Mouse (Mus musculus) CH12.LX (cell line): ENCODE measurements around the gene Rps6ka1. TPM values are rescaled to one million over a fixed set of nuclear protein-coding genes. Genes with fewer than 3 reads are reported as not detected.
"Not testable (repeated sequence)": the region's sequence is repeated elsewhere in the genome, so short reads cannot be mapped to it uniquely, and the experiment has no call there.

Experiments used
- DNase-seq: peaks from one replicate; pipeline ENCODE4 v3.0.0-alpha.2; 2013; ENCODE audit errors: extremely low read depth
- H3K27ac ChIP-seq: 2 replicates; pipeline ENCODE4 v1.5.1; 2012; ENCODE audit warnings: low read depth, mild to moderate bottlenecking, control low read depth, moderate library complexity; ENCODE audit not compliant: insufficient read depth
- H3K27me3 ChIP-seq: replicated peaks from 2 replicates; pipeline ENCODE3; 2012; ENCODE audit warnings: inconsistent platforms
- H3K36me3 ChIP-seq, 2 experiments: replicated peaks in 1 of 2; 2 replicates each; pipeline versions ENCODE3 to v1.6.1; 2012; ENCODE audit warnings: inconsistent platforms in 1 of 2, low read length in 1 of 2, mild to moderate bottlenecking in 1 of 2, mixed read lengths in 1 of 2, moderate library complexity in 1 of 2; ENCODE audit not compliant: control insufficient read depth in 1 of 2, insufficient read depth in 1 of 2
- H3K4me1 ChIP-seq, 2 experiments: 2 replicates each; pipeline ENCODE4 v1.6.1; 2012; ENCODE audit warnings: inconsistent platforms in 1 of 2, moderate library complexity in 1 of 2; ENCODE audit not compliant: insufficient read depth in 2 of 2, control insufficient read depth in 1 of 2
- H3K4me2 ChIP-seq: 2 replicates; pipeline ENCODE4 v1.6.1; 2012; ENCODE audit warnings: low read depth, mild to moderate bottlenecking, control low read depth; ENCODE audit not compliant: poor library complexity, insufficient read depth, severe bottlenecking
- H3K4me3 ChIP-seq, 3 experiments: fragments of 150-350 bp in 1 of 3; sonication (generic) in 1 of 3; replicated peaks in 1 of 3; 2 replicates each; pipeline versions ENCODE3 to v1.5.1; 2011 to 2012; ENCODE audit warnings: low read depth in 2 of 3, low read length in 2 of 3, mild to moderate bottlenecking in 2 of 3, moderate library complexity in 2 of 3, control low read depth in 1 of 3, improper control_type of control experiment in 1 of 3, inconsistent platforms in 1 of 3, mixed read lengths in 1 of 3; ENCODE audit not compliant: poor library complexity in 1 of 3
- H3K79me2 ChIP-seq: replicated peaks from 2 replicates; pipeline ENCODE4 v1.6.1; 2012; ENCODE audit warnings: mild to moderate bottlenecking, moderate library complexity; ENCODE audit not compliant: control insufficient read depth, poor library complexity, insufficient read depth, severe bottlenecking; ENCODE audit errors: extremely low read depth
- H3K9ac ChIP-seq: 2 replicates; pipeline ENCODE4 v1.6.1; 2012; ENCODE audit warnings: low read depth, mild to moderate bottlenecking, control low read depth, moderate library complexity; ENCODE audit not compliant: insufficient read depth
- H3K9me3 ChIP-seq: replicated peaks from 2 replicates; pipeline ENCODE3; 2012; ENCODE audit warnings: low read length, inconsistent platforms, mixed read lengths
- CHD1 ChIP-seq: IDR thresholded peaks from 2 replicates; pipeline ENCODE4 v1.6.1; 2012; ENCODE audit warnings: low read depth, low read length, improper control_type of control experiment, inconsistent platforms
- CHD2 ChIP-seq: IDR thresholded peaks from 2 replicates; pipeline ENCODE4 v1.6.1; 2011; ENCODE audit warnings: low read length, improper control_type of control experiment
- CTCF ChIP-seq, 2 experiments: IDR thresholded peaks in 1 of 2; conservative IDR thresholded peaks in 1 of 2; 2 replicates each; pipeline ENCODE4 v1.5.1; 2011 to 2012; ENCODE audit warnings: low read depth in 2 of 2, low read length in 2 of 2, improper control_type of control experiment in 1 of 2, inconsistent platforms in 1 of 2, mild to moderate bottlenecking in 1 of 2, moderate library complexity in 1 of 2
- E2F4 ChIP-seq: IDR thresholded peaks from 2 replicates; pipeline ENCODE4 v1.6.1; 2011; ENCODE audit warnings: low read depth, low read length, improper control_type of control experiment; ENCODE audit not compliant: insufficient replicate concordance
- ELF1 ChIP-seq: IDR thresholded peaks from 2 replicates; pipeline ENCODE4 v1.6.1; 2014; ENCODE audit warnings: low read depth, mild to moderate bottlenecking, inconsistent platforms, low read length, improper control_type of control experiment
- EP300 ChIP-seq: IDR thresholded peaks from 2 replicates; pipeline ENCODE4 v1.6.1; 2011; ENCODE audit warnings: low read length, improper control_type of control experiment
- ETS1 ChIP-seq: conservative IDR thresholded peaks from 2 replicates; pipeline ENCODE4 v1.6.1; 2012; ENCODE audit warnings: low read depth, mild to moderate bottlenecking, inconsistent platforms, low read length, improper control_type of control experiment, moderate library complexity
- GABPA ChIP-seq: IDR thresholded peaks from 2 replicates; pipeline ENCODE4 v1.6.1; 2012; ENCODE audit warnings: low read depth, low read length, improper control_type of control experiment, inconsistent platforms; ENCODE audit not compliant: insufficient replicate concordance
- IRF4 ChIP-seq: IDR thresholded peaks from 2 replicates; pipeline ENCODE4 v1.6.1; 2014; ENCODE audit warnings: low read depth, mild to moderate bottlenecking, inconsistent platforms, low read length, improper control_type of control experiment
- JUN ChIP-seq: IDR thresholded peaks from 2 replicates; pipeline ENCODE4 v1.6.1; 2011; ENCODE audit warnings: low read depth, mild to moderate bottlenecking, low read length, improper control_type of control experiment, moderate library complexity; ENCODE audit not compliant: insufficient read depth
- KAT2A ChIP-seq: IDR thresholded peaks from 2 replicates; pipeline ENCODE4 v1.6.1; 2012; ENCODE audit warnings: low read length, improper control_type of control experiment, inconsistent platforms; ENCODE audit not compliant: insufficient replicate concordance
- MEF2A ChIP-seq: IDR thresholded peaks from 2 replicates; pipeline ENCODE4 v1.6.1; 2014; ENCODE audit warnings: low read depth, mild to moderate bottlenecking, inconsistent platforms, low read length, improper control_type of control experiment, borderline replicate concordance
- NELFE ChIP-seq: IDR thresholded peaks from 2 replicates; pipeline ENCODE4 v1.6.1; 2011; ENCODE audit warnings: low read depth, low read length, improper control_type of control experiment
- NRF1 ChIP-seq: IDR thresholded peaks from 2 replicates; pipeline ENCODE4 v1.6.1; 2014; ENCODE audit warnings: low read depth, mild to moderate bottlenecking, inconsistent platforms, low read length, improper control_type of control experiment, moderate library complexity
- PAX5 ChIP-seq: IDR thresholded peaks from 2 replicates; pipeline ENCODE4 v1.6.1; 2012; ENCODE audit warnings: low read length, inconsistent platforms, mixed read lengths
- POLR2A ChIP-seq: IDR thresholded peaks from 2 replicates; pipeline ENCODE4 v1.6.1; 2011; ENCODE audit warnings: low read depth, mild to moderate bottlenecking, improper control_type of control experiment, low read length
- POLR2AphosphoS2 ChIP-seq: IDR thresholded peaks from 2 replicates; pipeline ENCODE4 v1.6.1; 2011; ENCODE audit warnings: low read depth, low read length, improper control_type of control experiment
- RAD21 ChIP-seq: IDR thresholded peaks from 2 replicates; pipeline ENCODE4 v1.6.1; 2011; ENCODE audit warnings: low read depth, mild to moderate bottlenecking, low read length, improper control_type of control experiment, moderate library complexity
- SIN3A ChIP-seq: IDR thresholded peaks from 2 replicates; pipeline ENCODE4 v1.6.1; 2012; ENCODE audit warnings: low read length, improper control_type of control experiment, inconsistent platforms
- TBP ChIP-seq: conservative IDR thresholded peaks from 2 replicates; pipeline ENCODE4 v1.6.1; 2011; ENCODE audit warnings: low read depth, low read length, improper control_type of control experiment
- UBTF ChIP-seq: IDR thresholded peaks from 2 replicates; pipeline ENCODE4 v1.6.1; 2012; ENCODE audit warnings: low read depth, mild to moderate bottlenecking, inconsistent platforms, low read length, improper control_type of control experiment, moderate library complexity
- USF1 ChIP-seq: IDR thresholded peaks from 2 replicates; pipeline ENCODE4 v1.6.1; 2014; ENCODE audit warnings: low read depth, mild to moderate bottlenecking, inconsistent platforms, low read length, improper control_type of control experiment
- ZKSCAN1 ChIP-seq: IDR thresholded peaks from 2 replicates; pipeline ENCODE4 v1.6.1; 2012; ENCODE audit warnings: low read depth, inconsistent platforms, low read length, improper control_type of control experiment, borderline replicate concordance
- ZMIZ1 ChIP-seq: IDR thresholded peaks from 2 replicates; pipeline ENCODE4 v1.6.1; 2012; ENCODE audit warnings: low read depth, mild to moderate bottlenecking, inconsistent platforms, low read length, improper control_type of control experiment
- ZNF384 ChIP-seq: IDR thresholded peaks from 2 replicates; pipeline ENCODE4 v1.6.1; 2012; ENCODE audit warnings: low read depth, low read length, improper control_type of control experiment, inconsistent platforms
- dilution Hi-C: fragments of 300-500 bp; cut with MboI; formaldehyde crosslinking; loops from 2 replicates; pipeline ENCODE4 v1.14.3; 2020; ENCODE audit warnings: low sequenced_read_pairs; ENCODE audit not compliant: extremely low pct_unique_long_range_greater_than_20kb, extremely low pct_ligation_motif_present
- in situ Hi-C: fragments of 300-500 bp; cut with MboI; formaldehyde crosslinking; loops from 3 replicates; pipeline ENCODE4 v1.14.3; 2019; ENCODE audit warnings: low sequenced_read_pairs, low pct_ligation_motif_present, low pct_unique_long_range_greater_than_20kb, mixed read lengths
- polyA plus RNA-seq: library from polyadenylated mRNA; unstranded; fragments of >175 nt; gene quantifications from 2 replicates; pipeline ENCODE4 v1.2.1, GENCODE M21; 2012; ENCODE audit warnings: low read depth; ENCODE audit not compliant: insufficient read length
- total RNA-seq, 2 experiments: library from RNA; depleted of rRNA; stranded (reverse); fragments of 300-350 nt in 1 of 2; fragments of >200 nt in 1 of 2; gene quantifications; 2 replicates each; pipeline ENCODE4 v1.2.3; 2012 to 2014

The Rps6ka1 gene
- total and polyA plus RNA-seq, 3 experiments = 72.5 to 130 (median 123) TPM

DNA sequence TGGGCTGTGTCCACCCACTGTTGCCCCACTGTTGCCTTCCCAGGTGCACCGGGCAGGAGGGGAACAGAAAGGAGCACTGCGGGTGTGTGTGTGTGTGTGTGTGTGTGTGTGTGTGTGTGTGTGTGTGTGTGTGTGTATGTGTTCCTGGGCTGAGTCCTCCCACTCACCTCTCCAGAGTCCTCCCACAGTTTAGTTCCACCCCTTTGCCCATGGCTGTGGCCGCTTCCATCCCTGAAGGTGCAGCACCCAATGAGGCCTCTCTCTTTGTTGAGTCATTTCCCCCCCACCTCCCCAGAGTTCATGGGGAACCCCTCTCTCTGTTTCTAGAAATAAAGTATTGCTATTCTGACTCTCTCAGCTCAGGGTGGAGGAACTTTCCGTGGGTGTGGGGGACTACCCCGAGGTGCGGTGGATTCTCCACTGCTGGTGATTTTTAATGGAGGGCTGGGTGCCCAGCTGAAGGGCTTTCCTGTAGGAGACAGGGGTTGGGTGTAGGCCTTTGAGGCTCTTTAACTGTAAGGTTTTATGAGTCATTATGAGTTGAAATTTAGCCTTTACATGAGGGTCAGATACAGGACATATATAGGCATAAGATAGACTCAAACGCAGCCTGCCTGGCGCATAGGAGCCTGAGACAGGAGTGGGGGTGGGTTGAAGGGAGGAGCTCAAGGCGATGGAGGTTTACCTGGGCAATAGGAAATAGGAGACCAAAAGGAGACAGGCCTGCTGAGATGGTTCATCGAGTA lies 44.4 kb downstream of the Rps6ka1 start (continued):
- TF ChIP-seq POLR2A (no peak; the same call in none of the 2 replicates), NRF1 (no peak), ETS1 (peak; percentile 99), SIN3A (peak; percentile 85; the same call in 1 of the 2 replicates), PAX5 (no peak), UBTF (no peak), NELFE (0 out of 2 replicates have a peak, but pooled peaks have one; percentile 23), ZNF384 (peak; percentile 71; the same call in 1 of the 2 replicates), CHD2 (peak; percentile 91), ELF1 (peak; percentile 42; the same call in 1 of the 2 replicates), KAT2A (0 out of 2 replicates have a peak, but pooled peaks have one; percentile 40), IRF4 (peak; percentile 96), JUN (peak; percentile 73), TBP (no peak), ZKSCAN1 (no peak)
- TF ChIP-seq, all 38 proteins: peak for 21

DNA sequence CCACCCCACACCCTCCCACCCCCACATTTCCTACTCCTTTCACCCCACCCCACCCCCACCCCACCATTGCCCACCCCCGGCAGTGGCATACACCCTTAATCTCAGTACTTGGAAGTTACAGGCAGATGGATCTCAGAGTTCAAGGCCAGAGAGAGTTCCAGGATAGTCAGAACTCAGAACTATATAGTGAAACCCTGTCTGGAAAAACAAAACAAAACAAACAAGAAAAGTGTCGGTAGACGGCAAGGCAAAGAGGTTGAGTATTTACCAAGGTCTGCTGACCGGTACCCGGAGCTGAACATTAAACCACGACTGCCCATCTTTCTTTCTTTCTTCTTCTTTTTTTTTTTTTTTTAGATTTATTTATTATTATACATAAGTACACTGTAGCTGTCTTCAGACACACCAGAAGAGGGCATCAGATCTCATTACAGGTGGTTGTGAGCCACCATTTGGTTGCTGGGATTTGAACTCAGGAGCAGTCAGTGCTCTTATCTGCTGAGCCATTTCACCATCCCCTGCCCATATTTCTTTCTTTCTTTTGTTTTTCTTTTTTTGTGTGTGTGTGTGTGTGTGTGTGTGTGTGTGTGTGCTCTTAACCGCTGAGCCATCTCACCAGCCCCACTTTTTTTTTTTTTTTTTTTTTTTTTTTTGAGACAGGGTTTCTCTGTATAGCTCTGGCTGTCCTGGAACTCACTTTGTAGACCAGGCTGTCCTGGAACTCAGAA lies 45.7 kb downstream of the Rps6ka1 start:
- TF ChIP-seq CTCF (conservative IDR thresholded peaks at IDR 0.05 in 1 of 2, IDR thresholded peaks at IDR 0.05 in 1 of 2; ENCODE audit: low read depth in 2 of 2, low read length in 2 of 2) (0 out of 4 replicates have a peak, but pooled peaks of 1 of the 2 experiments have one; percentile 2), ZNF384 (peak; percentile 27; the same call in 1 of the 2 replicates)
- Histone ChIP-seq H3K4me1 (peaks cover 27 to 48% of the 10 kb centered on the region in 2 experiments), H3K36me3 (peaks cover 3 to 11% of the 10 kb centered on the region in 2 experiments), H3K27ac (peak overlapping the region; percentile 84)
- H3K9ac ChIP-seq, in situ Hi-C loops, dilution Hi-C loops, H3K4me2 ChIP-seq, H3K4me3 ChIP-seq, H3K79me2 ChIP-seq, DNase-seq, H3K9me3 ChIP-seq, H3K27me3 ChIP-seq: not testable (repeated sequence)

DNA sequence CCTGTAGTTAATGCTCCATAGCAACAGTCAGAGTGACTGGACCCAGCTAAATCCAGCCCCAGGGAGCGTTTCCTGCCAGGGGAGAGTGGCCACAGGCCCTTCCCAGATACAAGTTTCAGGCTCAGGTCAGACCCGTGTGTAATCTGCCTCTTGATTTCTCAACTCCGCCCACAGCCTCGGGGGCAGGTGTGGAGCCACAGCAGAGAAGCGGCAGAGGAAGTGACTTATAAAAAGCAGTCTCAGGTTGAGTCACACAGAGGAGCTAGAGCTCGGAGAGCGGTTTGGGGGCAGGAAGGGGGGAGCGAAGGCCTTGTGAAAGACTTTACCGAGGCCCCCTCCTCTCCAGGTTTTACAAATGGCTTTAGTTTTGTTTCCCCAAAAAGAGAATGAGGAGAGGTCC lies 46.6 kb downstream of the Rps6ka1 start:
- in situ Hi-C loops = no loop called here
- TF ChIP-seq ELF1 = peak; percentile 55; the same call in 1 of the 2 replicates
- TF ChIP-seq EP300 = peak; percentile 97
- TF ChIP-seq CHD1 = no peak
- TF ChIP-seq GABPA = no peak
- TF ChIP-seq USF1 = no peak
- TF ChIP-seq JUN = peak; percentile 89
- TF ChIP-seq RAD21 = no peak; the same call in 1 of the 2 replicates
- TF ChIP-seq ZNF384 = peak; percentile 85
- no peak; the same call in 1 of the 2 replicates for TF ChIP-seq NRF1
- TF ChIP-seq ETS1 = peak; percentile 94
- TF ChIP-seq UBTF = no peak
- TF ChIP-seq KAT2A = 0 out of 2 replicates have a peak, but pooled peaks have one; percentile 25
- no peak for TF ChIP-seq E2F4
- TF ChIP-seq PAX5 = no peak
- TF ChIP-seq POLR2AphosphoS2 = no peak
- peak; percentile 82 for TF ChIP-seq ZMIZ1
- TF ChIP-seq TBP = no peak
- peak; percentile 98 for TF ChIP-seq MEF2A

More for the DNA sequence above, 46.6 kb downstream of the Rps6ka1 start:
- Histone ChIP-seq H3K36me3 (peaks cover 0 to 3% of the 10 kb centered on the region in 2 experiments), H3K4me2 (no peak overlapping the region), H3K9me3 (no peaks in the 10 kb centered on the region), H3K4me1 (peaks cover 24 to 40% of the 10 kb centered on the region in 2 experiments), H3K27ac (peak overlapping the region; percentile 84), H3K79me2 (no peaks in the 10 kb centered on the region), H3K27me3 (no peaks in the 10 kb centered on the region), H3K4me3 (no peak overlapping the region), H3K9ac (no peak overlapping the region)
- DNase-seq = peak; percentile 99
- dilution Hi-C loops = no loop called here
